27 mouse cellular contexts compared by ENCODE assay signal in the genomic region with DNA sequence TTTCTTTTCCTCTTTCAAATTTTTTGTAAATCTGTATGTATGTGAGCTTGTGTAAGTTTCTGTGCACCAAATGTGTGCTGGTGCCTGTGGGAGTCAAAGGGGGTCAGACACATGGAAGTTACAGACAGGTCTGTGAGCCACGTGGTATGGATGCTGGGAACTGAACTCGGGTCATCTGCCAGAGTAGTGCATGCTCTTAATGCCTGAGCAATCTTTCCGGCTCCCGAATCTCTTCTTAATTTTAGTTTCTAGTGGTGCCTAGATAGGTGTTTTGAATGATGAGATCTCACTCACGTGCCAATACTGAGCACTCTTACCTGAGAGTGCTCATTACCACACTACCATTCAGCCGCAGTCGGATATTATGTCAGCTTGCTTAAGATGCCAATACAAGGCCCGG.
DNase-seq lines count a peak whose midpoint lies in the region; ATAC-seq and TF ChIP-seq lines count a peak whose summit lies in the region.
"Had no signal": no experiment of that assay in that cellular context is flagged by ENCODE, and none has a peak within 500 bp of the region (broad histone marks: within the 10 kb centered on the region; RNA-seq: fewer than 3 reads in every experiment).

No protein-coding gene starts in this region.

- H3K27ac ChIP-seq in heart, adult 2 months = no peak overlapping the region
- H3K27ac ChIP-seq in lung, postnatal 0 days (ENCODE audit: low read length) = no peak overlapping the region
- H3K27ac ChIP-seq: embryonic facial prominence, embryonic 12.5 days; gastrocnemius, adult 2 months had no signal

- no peak for ATAC-seq in lung, postnatal 0 days
- ATAC-seq: activated CD4-positive, CD25-positive, alpha-beta regulatory T cell, adult 4 months; CD4-positive, CD25-positive, alpha-beta regulatory T cell, adult 4 months; forebrain, embryonic 14.5 days; forebrain, embryonic 16.5 days; Patski had no signal

- H3K4me3 ChIP-seq in heart, adult 2 months = no peak overlapping the region
- H3K4me3 ChIP-seq in lung, postnatal 0 days (ENCODE audit: low read depth, low read length) = no peak overlapping the region
- H3K4me3 ChIP-seq: embryonic facial prominence, embryonic 12.5 days; gastrocnemius, adult 2 months had no signal

- H3K79me2 ChIP-seq in heart, adult 2 months (replicated peaks; ENCODE audit: control insufficient read depth, insufficient read depth, low read length) = no peaks in the 10 kb centered on the region

- TF ChIP-seq POLR2A in heart, adult 2 months (IDR thresholded peaks at IDR 0.05; ENCODE audit: insufficient read depth, low read depth, low read length) = no peak

- no peak for TF ChIP-seq EP300 in heart, adult 2 months (IDR thresholded peaks at IDR 0.05; ENCODE audit: insufficient read depth, low read depth, low read length)
- no peak for TF ChIP-seq EP300 in lung, postnatal 0 days (IDR thresholded peaks at IDR 0.05)

- H3K36me3 ChIP-seq in heart, adult 2 months (ENCODE audit: control insufficient read depth, insufficient read depth, low read length) = no peaks in the 10 kb centered on the region
- peaks cover 4% of the 10 kb centered on the region; the same call in 1 of the 2 replicates for H3K36me3 ChIP-seq in lung, postnatal 0 days (ENCODE audit: insufficient read depth, low read length)
- H3K36me3 ChIP-seq: embryonic facial prominence, embryonic 12.5 days had no signal

- TF ChIP-seq CTCF in heart, adult 2 months (IDR thresholded peaks at IDR 0.05) = no peak
- no peak for TF ChIP-seq CTCF in lung, postnatal 0 days (IDR thresholded peaks at IDR 0.05)

- H3K9ac ChIP-seq in heart, adult 2 months (ENCODE audit: low read depth, low read length) = no peak overlapping the region
- H3K9ac ChIP-seq in lung, postnatal 0 days (replicated peaks; ENCODE audit: low read depth) = no peak overlapping the region
- H3K9ac ChIP-seq: embryonic facial prominence, embryonic 12.5 days had no signal

- DNase-seq in heart, adult 11 months = peak; percentile 61
- no peak for DNase-seq in heart, adult 2 months
- DNase-seq in ES-CJ7 (ENCODE audit: low read depth, low spot score) (peak; percentile 60), R1 (ENCODE audit: low read depth, low spot score) (peak; percentile 83), ZHBTc4 (ENCODE audit: low read depth, low spot score) (peak; percentile 76)
- DNase-seq in cerebellum, adult 9-11 months = no peak
- DNase-seq in lung, postnatal 0 days (ENCODE audit: low spot score) = no peak
- DNase-seq in T-cell, adult 2 months (ENCODE audit: low spot score) = no peak
- DNase-seq: adrenal gland, adult 8-10 months; adrenal gland, postnatal 14 days; adrenal gland, postnatal 36 days; B cell, adult 2 months; cerebellum, adult 11-12 months; cerebellum, adult 2 months; cerebellum, adult 9-10 months; cerebellum, postnatal 14 days; cerebellum, postnatal 36 days; embryo, embryonic 11 days; gastrocnemius, adult 2 months had no signal

- no peak overlapping the region for H3K4me2 ChIP-seq in lung, postnatal 0 days (replicated peaks; ENCODE audit: low read depth, low read length)
- H3K4me2 ChIP-seq: embryonic facial prominence, embryonic 12.5 days had no signal

- H3K4me1 ChIP-seq in heart, adult 2 months (ENCODE audit: control insufficient read depth, insufficient read depth, low read length) = no peaks in the 10 kb centered on the region
- no peaks in the 10 kb centered on the region for H3K4me1 ChIP-seq in lung, postnatal 0 days (ENCODE audit: insufficient read depth, low read depth, low read length)
- H3K4me1 ChIP-seq: embryonic facial prominence, embryonic 12.5 days had no signal

- H3K27me3 ChIP-seq in heart, adult 2 months (ENCODE audit: control insufficient read depth, insufficient read depth, low read length) = no peaks in the 10 kb centered on the region
- no peaks in the 10 kb centered on the region for H3K27me3 ChIP-seq in lung, postnatal 0 days (replicated peaks; ENCODE audit: insufficient read depth, low read length)
- H3K27me3 ChIP-seq: CH12.LX; embryonic facial prominence, embryonic 12.5 days; Patski had no signal

- 97% methylated on average over 8 of the region's 8 CpGs for WGBS in heart, adult 2 months
- 97% methylated on average over 8 of the region's 8 CpGs for WGBS in lung, postnatal 0 days

- no peaks in the 10 kb centered on the region for H3K9me3 ChIP-seq in lung, postnatal 0 days (ENCODE audit: low read length)
- H3K9me3 ChIP-seq: embryonic facial prominence, embryonic 12.5 days; G1E had no signal

- intact Hi-C loops in heart, adult 2 months (cut with DNase I) = no loop called here

Comparison
In these comparisons a context has a peak if more than half of its experiments do, and no peak if none do; other contexts are left out.
1. DNase-seq: peak in heart, adult 11 months (single experiment), ES-CJ7 (single experiment), R1 (single experiment) and ZHBTc4 (single experiment); none in heart, adult 2 months (0 of 2), cerebellum, adult 9-11 months (single experiment), lung, postnatal 0 days (single experiment) and T-cell, adult 2 months (single experiment).